Mouse (Mus musculus) cortical plate, adult 2 months (tissue): ENCODE results near the gene Ptgr2.

ENCODE experiments used
- CTCF ChIP-seq: fragments of 200-500 bp; IDR thresholded peaks from 2 replicates; pipeline ENCODE4 v1.5.1; 2011; ENCODE audit warnings: mild to moderate bottlenecking, control low read depth, low read length; ENCODE audit not compliant: insufficient read depth; ENCODE audit errors: extremely low read depth
- POLR2A ChIP-seq: fragments of 200-500 bp; IDR thresholded peaks from 2 replicates; pipeline ENCODE4 v1.6.1; 2011; ENCODE audit warnings: mild to moderate bottlenecking, low read length, control low read depth; ENCODE audit not compliant: insufficient read depth; ENCODE audit errors: extremely low read depth

GRCm38 (mm10) chr12:84277832-84278231 lies 7.2 kb upstream of the Ptgr2 start:
- no peak for TF ChIP-seq POLR2A
- 0 out of 2 replicates have a peak, but pooled peaks have one; percentile 3 for TF ChIP-seq CTCF
